Mouse (Mus musculus) hindbrain, embryonic 13.5 days (tissue): ENCODE measurements around the gene Vps8. TPM values are rescaled to one million over a fixed set of nuclear protein-coding genes. Genes with fewer than 3 reads are reported as not detected.
A peak's percentile ranks its signal among the peaks of the same experiment; 100 is the strongest.
"Not testable (repeated sequence)": the region's sequence is repeated elsewhere in the genome, so short reads cannot be mapped to it uniquely, and the experiment has no call there.

Experiments used
- ATAC-seq: fragments of 200-750 bp; cut with Nextera tagmentation; 2 replicates; pipeline ENCODE4 v1.8.0; 2017; ENCODE audit warnings: moderate TSS enrichment; ENCODE audit not compliant: low FRiP score
- H3K27ac ChIP-seq: fragments of 300-500 bp; sonication (generic); 2 replicates; pipeline ENCODE4 v1.5.1; 2015; ENCODE audit warnings: inconsistent platforms, mild to moderate bottlenecking, moderate library complexity
- H3K27me3 ChIP-seq: fragments of 300-500 bp; sonication (generic); 2 replicates; pipeline ENCODE4 v1.6.1; 2015; ENCODE audit warnings: mild to moderate bottlenecking, inconsistent platforms
- H3K36me3 ChIP-seq: fragments of 300-500 bp; sonication (generic); 2 replicates; pipeline ENCODE4 v1.6.1; 2015; ENCODE audit warnings: mild to moderate bottlenecking, inconsistent platforms
- H3K4me1 ChIP-seq: fragments of 300-500 bp; sonication (generic); replicated peaks from 2 replicates; pipeline ENCODE4 v1.6.1; 2015; ENCODE audit warnings: inconsistent platforms
- H3K4me2 ChIP-seq: fragments of 300-500 bp; sonication (generic); 2 replicates; pipeline ENCODE4 v1.6.1; 2015; ENCODE audit warnings: inconsistent platforms, mild to moderate bottlenecking, moderate library complexity
- H3K4me3 ChIP-seq: fragments of 300-500 bp; sonication (generic); 2 replicates; pipeline ENCODE4 v1.5.1; 2015; ENCODE audit warnings: mild to moderate bottlenecking, inconsistent platforms
- H3K9ac ChIP-seq: fragments of 300-500 bp; sonication (generic); 2 replicates; pipeline ENCODE4 v1.6.1; 2015; ENCODE audit warnings: mild to moderate bottlenecking, inconsistent platforms
- H3K9me3 ChIP-seq: fragments of 300-500 bp; sonication (generic); 2 replicates; pipeline ENCODE4 v1.6.1; 2016; ENCODE audit warnings: inconsistent platforms
- WGBS: fragments of 180-500 bp; shearing (Covaris S2); methylation state at CpG from one replicate; pipeline ENCODE4 v1.1.7; 2015; 5-methylcytosine and 5-hydroxymethylcytosine counted together
- polyA plus RNA-seq: library from polyadenylated mRNA; unstranded; fragments of >200 nt; fragmentation: Nextera tagmentation; extraction: Ambion mirVana; gene quantifications from 2 replicates; pipeline ENCODE4 v1.2.1, GENCODE M21; 2015

Gene Vps8
- polyA plus RNA-seq, 1 experiment from 2014 or later = 32.3 TPM

DNA sequence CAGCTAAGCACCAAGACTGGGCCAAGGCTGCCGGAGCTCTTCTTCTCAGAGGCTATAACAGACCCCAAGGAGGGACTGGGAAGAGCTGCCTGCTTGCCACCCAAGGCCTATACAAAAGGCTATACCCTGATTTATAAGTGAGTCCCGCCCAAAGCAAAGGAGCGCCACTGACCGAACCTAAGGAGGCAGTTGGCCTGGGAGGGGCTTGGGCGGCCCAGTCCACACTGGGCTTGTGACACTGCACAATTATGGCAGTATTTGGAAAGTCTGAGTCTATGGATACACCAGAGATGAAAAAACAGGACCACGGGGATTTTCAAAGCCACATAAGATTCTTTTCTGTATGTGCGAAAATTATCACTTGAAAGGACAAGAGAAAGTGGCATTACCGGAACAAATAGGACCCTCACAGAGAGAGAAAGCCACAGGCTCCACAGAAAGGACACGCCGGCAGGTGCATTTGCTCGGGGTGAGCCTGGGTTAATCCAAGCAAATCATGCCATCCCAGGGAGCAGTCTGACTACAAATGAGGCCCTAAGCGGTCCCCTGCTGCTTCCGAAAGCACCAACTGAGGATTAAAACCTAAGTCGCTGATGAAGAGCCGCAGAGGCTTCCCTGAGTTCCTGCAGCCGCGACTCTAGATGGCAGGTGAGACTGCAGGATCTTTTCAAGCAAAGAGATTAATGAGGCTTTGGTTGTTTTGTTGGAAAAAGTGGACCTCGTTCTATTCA, 241.9 kb downstream of the Vps8 start:
- peak; percentile 66 for ATAC-seq
- no peaks in the 10 kb centered on the region for H3K27me3 ChIP-seq
- 0 out of 2 replicates have a peak, but pooled peaks cover 3% of the 10 kb centered on the region for H3K9me3 ChIP-seq
- WGBS = 7% methylated on average over 18 of the region's 18 CpGs
- peak overlapping the region; percentile 71 for H3K27ac ChIP-seq
- H3K4me1 ChIP-seq = peaks cover 34% of the 10 kb centered on the region
- peak overlapping the region; percentile 53; the same call in 1 of the 2 replicates for H3K9ac ChIP-seq
- peaks cover 6% of the 10 kb centered on the region; the same call in 1 of the 2 replicates for H3K36me3 ChIP-seq
- peak overlapping the region; percentile 14; the same call in 1 of the 2 replicates for H3K4me3 ChIP-seq
- H3K4me2 ChIP-seq = peak overlapping the region; percentile 39

DNA sequence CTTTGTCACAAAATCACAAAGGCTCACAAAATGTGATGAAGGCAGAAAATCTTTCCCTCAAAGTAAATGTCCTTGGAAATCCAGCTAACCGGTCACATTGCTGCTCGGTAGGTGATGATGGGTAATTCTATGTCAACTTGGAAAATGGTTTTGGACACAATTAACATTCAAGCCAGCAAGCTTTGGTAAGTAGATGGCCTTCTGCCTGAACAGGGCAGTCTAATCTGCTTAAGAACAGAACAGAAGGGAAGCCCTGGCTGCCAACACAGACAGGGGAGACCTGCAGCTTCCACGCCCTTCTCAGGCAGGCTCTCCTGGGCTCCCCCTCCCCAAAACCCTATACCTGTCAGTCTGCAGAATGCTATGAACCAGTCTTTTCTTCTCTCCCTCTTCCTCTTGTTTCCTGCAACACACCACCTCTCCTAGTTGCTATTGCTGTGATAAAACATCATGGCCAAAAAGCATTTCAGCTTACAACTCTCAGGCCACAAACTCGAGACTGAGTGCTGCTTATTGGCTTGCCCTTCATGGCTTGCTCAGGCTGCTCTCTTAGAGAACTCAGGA, 242.6 kb downstream of the Vps8 start:
- Histone ChIP-seq H3K9ac (peak overlapping the region; percentile 53; the same call in 1 of the 2 replicates), H3K4me3 (no peak overlapping the region), H3K4me2 (peak overlapping the region; percentile 6; the same call in 1 of the 2 replicates)

DNA sequence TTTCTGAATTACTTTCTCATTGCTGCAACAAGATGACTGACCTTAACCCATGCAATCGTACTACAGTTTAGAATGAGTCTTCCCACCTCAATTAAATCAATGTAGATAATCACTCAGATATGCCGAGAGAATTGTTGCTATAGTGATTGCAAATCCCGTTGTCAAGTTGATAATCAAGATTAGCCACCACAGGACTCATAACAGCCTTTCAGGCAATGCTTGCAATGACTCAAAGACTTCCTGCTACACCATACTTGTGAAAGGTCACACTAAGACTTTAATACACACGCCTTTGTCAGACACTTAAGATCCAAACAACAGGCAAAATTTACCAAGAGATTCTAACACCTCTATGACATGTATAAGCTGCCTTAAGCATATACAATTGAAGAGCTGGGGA, 249.0 kb downstream of the Vps8 start:
- no peak overlapping the region for H3K4me3 ChIP-seq
- no peak overlapping the region for H3K4me2 ChIP-seq
- no peaks in the 10 kb centered on the region for H3K4me1 ChIP-seq
- peaks cover 11% of the 10 kb centered on the region for H3K36me3 ChIP-seq
- no peak for ATAC-seq
- H3K9me3 ChIP-seq = 0 out of 2 replicates have a peak, but pooled peaks cover 3% of the 10 kb centered on the region
- no peaks in the 10 kb centered on the region for H3K27me3 ChIP-seq
- WGBS = 79% methylated on average over 4 of the region's 4 CpGs
- no peak overlapping the region for H3K27ac ChIP-seq
- no peak overlapping the region for H3K9ac ChIP-seq

More for the DNA sequence above, 242.6 kb downstream of the Vps8 start:
- Histone ChIP-seq H3K36me3 (0 out of 2 replicates have a peak, but pooled peaks cover 4% of the 10 kb centered on the region), H3K27me3 (no peaks in the 10 kb centered on the region), H3K27ac (peak overlapping the region; percentile 71), H3K9me3 (0 out of 2 replicates have a peak, but pooled peaks cover 3% of the 10 kb centered on the region), H3K4me1 (peaks cover 28% of the 10 kb centered on the region)
- ATAC-seq = 0 out of 2 replicates have a peak, but pooled peaks have one; percentile 57
- WGBS = 17% methylated on average over 4 of the region's 4 CpGs

GRCm38 (mm10) chr16:21673046-21673445, 250.1 kb downstream of the Vps8 start:
- ATAC-seq, H3K4me3 ChIP-seq, H3K9me3 ChIP-seq, H3K27me3 ChIP-seq, H3K4me2 ChIP-seq, H3K4me1 ChIP-seq, H3K27ac ChIP-seq, H3K9ac ChIP-seq: not testable (repeated sequence)
- peaks cover 16% of the 10 kb centered on the region for H3K36me3 ChIP-seq

DNA sequence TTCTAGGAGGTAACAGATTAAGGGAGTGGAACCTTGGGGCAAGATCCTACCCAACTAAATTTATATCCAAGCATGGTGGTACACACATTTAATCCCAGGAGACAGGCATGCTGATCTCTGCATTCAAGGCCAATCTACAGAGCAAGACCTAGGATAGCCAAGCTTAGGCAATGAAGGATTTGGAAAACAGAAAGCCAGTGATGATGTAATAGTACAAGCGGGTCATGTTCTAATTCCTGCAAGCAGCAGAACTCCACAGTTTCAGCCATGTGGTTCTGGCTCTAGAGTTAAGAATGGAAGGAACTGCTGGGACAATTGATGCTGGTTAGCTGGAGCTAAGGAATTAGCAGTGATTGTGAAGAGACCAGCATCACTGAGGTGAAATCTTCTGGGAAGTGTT, 250.7 kb downstream of the Vps8 start:
- WGBS = 95% methylated on average over 1 of the region's 1 CpGs
- H3K9me3 ChIP-seq, ATAC-seq: not testable (repeated sequence)

DNA sequence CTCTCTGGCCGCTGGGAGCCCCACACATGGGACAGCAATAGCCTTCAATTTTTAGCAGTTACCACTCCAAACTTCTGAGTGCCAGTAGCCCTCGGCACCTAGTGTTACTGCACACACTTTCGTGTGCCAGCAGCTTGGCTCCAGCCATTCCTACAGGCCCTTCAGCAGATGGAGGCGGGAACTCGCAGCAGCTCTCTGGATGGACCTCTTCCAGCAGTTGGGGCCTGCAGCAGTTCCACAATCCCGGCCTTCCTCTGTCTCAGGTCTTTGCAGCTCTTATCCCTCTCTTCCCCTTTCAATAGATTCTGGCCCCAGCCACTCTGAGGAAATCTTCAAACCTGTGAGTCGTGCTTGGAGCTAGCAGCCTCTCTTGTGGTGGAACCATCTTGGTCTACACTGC, 253.9 kb downstream of the Vps8 start:
- no peak overlapping the region for H3K4me3 ChIP-seq
- ATAC-seq = no peak
- 92% methylated on average over 7 of the region's 7 CpGs for WGBS

More for the DNA sequence above, 250.7 kb downstream of the Vps8 start:
- not testable (repeated sequence) for H3K4me2 ChIP-seq, H3K4me1 ChIP-seq, H3K27ac ChIP-seq, H3K9ac ChIP-seq, H3K27me3 ChIP-seq, H3K4me3 ChIP-seq
- peaks cover 16% of the 10 kb centered on the region for H3K36me3 ChIP-seq

GRCm38 (mm10) chr16:21687406-21687805, 264.5 kb downstream of the Vps8 start:
- no peak for ATAC-seq
- H3K27me3 ChIP-seq = no peaks in the 10 kb centered on the region
- H3K4me1 ChIP-seq = peaks cover 21% of the 10 kb centered on the region
- 91% methylated on average over 5 of the region's 5 CpGs for WGBS
- H3K27ac ChIP-seq = no peak overlapping the region
- no peak overlapping the region for H3K9ac ChIP-seq
- H3K9me3 ChIP-seq = peaks cover 6% of the 10 kb centered on the region
- no peak overlapping the region for H3K4me2 ChIP-seq
- no peak overlapping the region for H3K4me3 ChIP-seq
- peaks cover 26% of the 10 kb centered on the region for H3K36me3 ChIP-seq

More for the DNA sequence above, 253.9 kb downstream of the Vps8 start:
- Histone ChIP-seq H3K4me2 (no peak overlapping the region), H3K36me3 (peaks cover 16% of the 10 kb centered on the region), H3K9me3 (no peaks in the 10 kb centered on the region), H3K27me3 (no peaks in the 10 kb centered on the region), H3K27ac (no peak overlapping the region), H3K4me1 (peaks cover 2% of the 10 kb centered on the region), H3K9ac (no peak overlapping the region)

GRCm38 (mm10) chr16:21689141-21689540, 266.2 kb downstream of the Vps8 start:
- no peaks in the 10 kb centered on the region for H3K27me3 ChIP-seq
- H3K4me2 ChIP-seq = no peak overlapping the region
- no peak overlapping the region for H3K9ac ChIP-seq
- H3K27ac ChIP-seq = no peak overlapping the region
- no peak overlapping the region for H3K4me3 ChIP-seq
- H3K4me1 ChIP-seq = peaks cover 32% of the 10 kb centered on the region
- 90% methylated on average over 5 of the region's 5 CpGs for WGBS
- H3K36me3 ChIP-seq = peaks cover 18% of the 10 kb centered on the region; the same call in 1 of the 2 replicates
- peaks cover 6% of the 10 kb centered on the region; the same call in 1 of the 2 replicates for H3K9me3 ChIP-seq
- ATAC-seq = no peak

GRCm38 (mm10) chr16:21690216-21690755, 267.4 kb downstream of the Vps8 start:
- H3K4me2 ChIP-seq = no peak overlapping the region

GRCm38 (mm10) chr16:21693981-21694462, 271.1 kb downstream of the Vps8 start:
- Histone ChIP-seq H3K27me3 (no peaks in the 10 kb centered on the region), H3K36me3 (peaks cover 6% of the 10 kb centered on the region; the same call in 1 of the 2 replicates), H3K4me2 (peak overlapping the region; percentile 83), H3K9me3 (no peaks in the 10 kb centered on the region), H3K9ac (peak overlapping the region; percentile 94), H3K4me1 (peaks cover 40% of the 10 kb centered on the region), H3K27ac (peak overlapping the region; percentile 98), H3K4me3 (peak overlapping the region; percentile 84)
- peak; percentile 75 for ATAC-seq
- WGBS = under 1% methylated on average over 43 of the region's 45 CpGs

More at GRCm38 (mm10) chr16:21690216-21690755, 267.4 kb downstream of the Vps8 start:
- H3K4me3 ChIP-seq = no peak overlapping the region
- no peak overlapping the region for H3K9ac ChIP-seq
- peaks cover 34% of the 10 kb centered on the region for H3K4me1 ChIP-seq
- H3K36me3 ChIP-seq = peaks cover 18% of the 10 kb centered on the region; the same call in 1 of the 2 replicates
- 28% methylated on average over 5 of the region's 5 CpGs for WGBS
- H3K9me3 ChIP-seq = peaks cover 6% of the 10 kb centered on the region; the same call in 1 of the 2 replicates
- no peak overlapping the region for H3K27ac ChIP-seq
- no peaks in the 10 kb centered on the region for H3K27me3 ChIP-seq
- ATAC-seq = no peak
